27 mouse cellular contexts compared by ENCODE assay signal in genomic region chr7:98481861-98482260, GRCm38 (mm10). TPM values are rescaled to one million over a fixed set of nuclear protein-coding genes. Genes with fewer than 3 reads are reported as not detected.
A peak's percentile ranks its signal among the peaks of the same experiment; 100 is the strongest.
DNase-seq lines count a peak whose midpoint lies in the region; ATAC-seq and TF ChIP-seq lines count a peak whose summit lies in the region.
"Had no signal": no experiment of that assay in that cellular context is flagged by ENCODE, and none has a peak within 500 bp of the region (broad histone marks: within the 10 kb centered on the region; RNA-seq: fewer than 3 reads in every experiment).

No protein-coding gene starts in this region.

- H3K36me3 ChIP-seq in heart, postnatal 0 days (replicated peaks; ENCODE audit: control insufficient read depth, insufficient read depth, low read length) = no peaks in the 10 kb centered on the region
- H3K36me3 ChIP-seq in liver, embryonic 13.5 days = no peaks in the 10 kb centered on the region
- H3K36me3 ChIP-seq in liver, postnatal 0 days (replicated peaks; ENCODE audit: insufficient read depth, low read length) = no peaks in the 10 kb centered on the region
- no peaks in the 10 kb centered on the region for H3K36me3 ChIP-seq in limb, embryonic 15.5 days
- H3K36me3 ChIP-seq: embryonic facial prominence, embryonic 12.5 days; forebrain, embryonic 15.5 days; hindbrain, embryonic 15.5 days had no signal

- TF ChIP-seq CTCF in gastrocnemius, adult 2 months (IDR thresholded peaks at IDR 0.05) = no peak
- TF ChIP-seq CTCF in heart, postnatal 0 days (IDR thresholded peaks at IDR 0.05; ENCODE audit: low read depth) = no peak
- TF ChIP-seq CTCF in liver, postnatal 0 days (IDR thresholded peaks at IDR 0.05; ENCODE audit: low read depth) = no peak

- ATAC-seq in heart, postnatal 0 days (ENCODE audit: insufficient read depth, low read depth) = no peak
- no peak for ATAC-seq in liver, embryonic 13.5 days (ENCODE audit: low read depth)
- no peak for ATAC-seq in liver, postnatal 0 days
- ATAC-seq in limb, embryonic 15.5 days (ENCODE audit: insufficient number of reproducible peaks, low FRiP score, low TSS enrichment, low read depth) = no peak

- H3K4me2 ChIP-seq in heart, postnatal 0 days (ENCODE audit: low read depth, low read length) = no peak overlapping the region
- H3K4me2 ChIP-seq in liver, embryonic 13.5 days = no peak overlapping the region
- H3K4me2 ChIP-seq in liver, postnatal 0 days (ENCODE audit: low read depth, low read length) = no peak overlapping the region
- H3K4me2 ChIP-seq in limb, embryonic 15.5 days = no peak overlapping the region
- H3K4me2 ChIP-seq: embryonic facial prominence, embryonic 12.5 days; forebrain, embryonic 15.5 days; hindbrain, embryonic 15.5 days; midbrain, embryonic 11.5 days had no signal

- peaks cover 17% of the 10 kb centered on the region for H3K4me1 ChIP-seq in heart, postnatal 0 days (ENCODE audit: control insufficient read depth, insufficient read depth)
- no peaks in the 10 kb centered on the region for H3K4me1 ChIP-seq in liver, embryonic 13.5 days (replicated peaks)
- no peaks in the 10 kb centered on the region; the same call in 1 of the 2 replicates for H3K4me1 ChIP-seq in liver, postnatal 0 days (ENCODE audit: insufficient read depth)
- H3K4me1 ChIP-seq in limb, embryonic 15.5 days = peaks cover 30% of the 10 kb centered on the region

- no peak overlapping the region for H3K4me3 ChIP-seq in gastrocnemius, adult 2 months
- H3K4me3 ChIP-seq in heart, postnatal 0 days (ENCODE audit: low read depth, low read length) = no peak overlapping the region
- H3K4me3 ChIP-seq in liver, embryonic 13.5 days (replicated peaks) = no peak overlapping the region
- no peak overlapping the region for H3K4me3 ChIP-seq in liver, postnatal 0 days (ENCODE audit: low read depth, low read length)
- H3K4me3 ChIP-seq in limb, embryonic 15.5 days = no peak overlapping the region
- H3K4me3 ChIP-seq: embryonic facial prominence, embryonic 12.5 days; forebrain, embryonic 15.5 days; hindbrain, embryonic 15.5 days had no signal

- no peaks in the 10 kb centered on the region for H3K9me3 ChIP-seq in heart, postnatal 0 days (replicated peaks; ENCODE audit: control insufficient read depth, low read length)
- H3K9me3 ChIP-seq in liver, embryonic 13.5 days (replicated peaks) = no peaks in the 10 kb centered on the region
- H3K9me3 ChIP-seq in liver, postnatal 0 days (ENCODE audit: low read length) = no peaks in the 10 kb centered on the region
- no peaks in the 10 kb centered on the region for H3K9me3 ChIP-seq in limb, embryonic 15.5 days
- H3K9me3 ChIP-seq: embryonic facial prominence, embryonic 12.5 days; forebrain, embryonic 15.5 days; hindbrain, embryonic 15.5 days had no signal

- TF ChIP-seq EP300 in heart, postnatal 0 days (IDR thresholded peaks at IDR 0.05; ENCODE audit: low read depth) = no peak
- no peak for TF ChIP-seq EP300 in liver, postnatal 0 days (IDR thresholded peaks at IDR 0.05; ENCODE audit: low read depth)

- H3K9ac ChIP-seq in heart, postnatal 0 days (replicated peaks; ENCODE audit: low read depth, low read length) = no peak overlapping the region
- no peak overlapping the region for H3K9ac ChIP-seq in liver, embryonic 13.5 days
- no peak overlapping the region for H3K9ac ChIP-seq in liver, postnatal 0 days (replicated peaks)
- H3K9ac ChIP-seq in limb, embryonic 15.5 days = no peak overlapping the region
- H3K9ac ChIP-seq: embryonic facial prominence, embryonic 12.5 days; forebrain, embryonic 15.5 days; hindbrain, embryonic 15.5 days had no signal

- 0 out of 2 replicates have a peak, but pooled peaks cover 3% of the 10 kb centered on the region for H3K27me3 ChIP-seq in heart, postnatal 0 days (ENCODE audit: control insufficient read depth, insufficient read depth, low read length)
- peaks cover 8% of the 10 kb centered on the region; the same call in 1 of the 2 replicates for H3K27me3 ChIP-seq in liver, embryonic 13.5 days
- H3K27me3 ChIP-seq in liver, postnatal 0 days (ENCODE audit: insufficient read depth, low read length) = 0 out of 2 replicates have a peak, but pooled peaks cover 4% of the 10 kb centered on the region
- H3K27me3 ChIP-seq in limb, embryonic 15.5 days = peaks cover 13% of the 10 kb centered on the region
- H3K27me3 ChIP-seq: forebrain, embryonic 15.5 days had no signal

- WGBS in heart, postnatal 0 days = 86% methylated on average over 8 of the region's 8 CpGs
- 67% methylated on average over 8 of the region's 8 CpGs for WGBS in liver, embryonic 13.5 days (ENCODE audit: insufficient replicate concordance)
- 72% methylated on average over 8 of the region's 8 CpGs for WGBS in liver, postnatal 0 days (ENCODE audit: insufficient replicate concordance)
- WGBS in limb, embryonic 15.5 days = 79% methylated on average over 8 of the region's 8 CpGs

- DNase-seq in gastrocnemius, adult 2 months = no peak
- no peak for DNase-seq in gastrocnemius, postnatal 10 days
- no peak for DNase-seq in heart, postnatal 0 days (ENCODE audit: low spot score)
- DNase-seq in heart, postnatal 25 days (ENCODE audit: low spot score) = no peak
- no peak for DNase-seq in liver, embryonic 13.5 days
- no peak for DNase-seq in liver, postnatal 0 days
- DNase-seq: adrenal gland, adult 8-10 months; cerebellum, adult 8-10 months; heart, postnatal 4 days; kidney, adult 9 months; right cerebral cortex, postnatal 4 days; thymus, postnatal 25 days had no signal

- H3K27ac ChIP-seq in gastrocnemius, adult 2 months = peak overlapping the region; percentile 84
- H3K27ac ChIP-seq in heart, postnatal 0 days (ENCODE audit: low read depth) = peak overlapping the region; percentile 79; the same call in 1 of the 2 replicates
- H3K27ac ChIP-seq in liver, embryonic 13.5 days = peak overlapping the region; percentile 35; the same call in 1 of the 2 replicates
- H3K27ac ChIP-seq in liver, postnatal 0 days (ENCODE audit: low read depth) = no peak overlapping the region
- peak overlapping the region; percentile 70; the same call in 1 of the 2 replicates for H3K27ac ChIP-seq in limb, embryonic 15.5 days
- H3K27ac ChIP-seq: forebrain, embryonic 15.5 days; hindbrain, embryonic 15.5 days had no signal

- intact Hi-C loops in gastrocnemius, adult 2 months (cut with DNase I) = loop anchor here (1.0 to 2.0 kb wide), 4 partner anchors 108 to 297 kb away; no protein-coding TSS in a partner anchor
- intact Hi-C loops in heart, postnatal 25 days (cut with DNase I) = loop anchor here (1.0 to 5.0 kb wide), 3 partner anchors 107 to 299 kb away; no protein-coding TSS in a partner anchor

RNA-seq across cellular contexts. Expression of gene Lrrc32, which starts 7.2 kb away (rescaled TPM):
- 1 to 10 TPM; 3.7 to 4.6 TPM for total RNA-seq in gastrocnemius, adult 2 months (2021)
- 1 to 10 TPM; 7.4 to 8.8 TPM for total RNA-seq in gastrocnemius, postnatal 10 days (2021)
- total RNA-seq in heart, postnatal 0 days (2014; rRNA removed; ENCODE audit: low replicate concordance) = 10.3 and 11.4 TPM in 2 replicates
- polyA plus RNA-seq in heart, postnatal 0 days (2015; fragmentation: Nextera tagmentation; extraction: Ambion mirVana) = 4.6 and 5.7 TPM in 2 replicates
- 10 to 100 TPM; 10.7 to 11.4 TPM for total RNA-seq in heart, postnatal 25 days (2021)
- 3.2 and 5.7 TPM in 2 replicates for polyA plus RNA-seq in liver, embryonic 13.5 days (2015; fragmentation: Nextera tagmentation; extraction: Ambion mirVana)
- polyA plus RNA-seq in liver, postnatal 0 days (2015; fragmentation: Nextera tagmentation; extraction: Ambion mirVana) = 6.1 and 6.2 TPM in 2 replicates
- 8.4 and 8.8 TPM in 2 replicates for polyA plus RNA-seq in limb, embryonic 15.5 days (2015; fragmentation: Nextera tagmentation; extraction: Ambion mirVana)

RNA-seq across cellular contexts. Expression of gene Gucy2d, which starts 41.6 kb away (rescaled TPM):
- under 1 TPM in 1 of 2 experiments, not detected in 1; 0.25 TPM for total RNA-seq in gastrocnemius, adult 2 months (2021)
- not detected for total RNA-seq in gastrocnemius, postnatal 10 days (2021)
- not detected in 2 replicates for total RNA-seq in heart, postnatal 0 days (2014; rRNA removed; ENCODE audit: low replicate concordance)
- 0.08 TPM in 2 replicates for polyA plus RNA-seq in heart, postnatal 0 days (2015; fragmentation: Nextera tagmentation; extraction: Ambion mirVana)
- under 1 TPM in 1 of 2 experiments, not detected in 1; 0.08 TPM for total RNA-seq in heart, postnatal 25 days (2021)
- polyA plus RNA-seq in liver, embryonic 13.5 days (2015; fragmentation: Nextera tagmentation; extraction: Ambion mirVana) = not detected in 2 replicates
- not detected in 2 replicates for polyA plus RNA-seq in liver, postnatal 0 days (2015; fragmentation: Nextera tagmentation; extraction: Ambion mirVana)
- polyA plus RNA-seq in limb, embryonic 15.5 days (2015; fragmentation: Nextera tagmentation; extraction: Ambion mirVana) = not detected in 2 replicates
- total RNA-seq: adrenal gland, adult 8-10 months; ES-E14; heart, postnatal 4 days; layer of hippocampus, adult 18-20 months; layer of hippocampus, postnatal 25 days; left cerebral cortex, postnatal 10 days had no signal
- polyA plus RNA-seq: CD4-positive, CD25-positive, alpha-beta regulatory T cell, adult 4 months; cortical plate, adult 2 months; forebrain, embryonic 15.5 days; limb, embryonic 14.5 days; liver, embryonic 16.5 days; midbrain, embryonic 11.5 days; neural tube, embryonic 11.5 days; Patski had no signal
